Mouse (Mus musculus): ENCODE data around the gene Car11.

Car11 gene

DNA sequence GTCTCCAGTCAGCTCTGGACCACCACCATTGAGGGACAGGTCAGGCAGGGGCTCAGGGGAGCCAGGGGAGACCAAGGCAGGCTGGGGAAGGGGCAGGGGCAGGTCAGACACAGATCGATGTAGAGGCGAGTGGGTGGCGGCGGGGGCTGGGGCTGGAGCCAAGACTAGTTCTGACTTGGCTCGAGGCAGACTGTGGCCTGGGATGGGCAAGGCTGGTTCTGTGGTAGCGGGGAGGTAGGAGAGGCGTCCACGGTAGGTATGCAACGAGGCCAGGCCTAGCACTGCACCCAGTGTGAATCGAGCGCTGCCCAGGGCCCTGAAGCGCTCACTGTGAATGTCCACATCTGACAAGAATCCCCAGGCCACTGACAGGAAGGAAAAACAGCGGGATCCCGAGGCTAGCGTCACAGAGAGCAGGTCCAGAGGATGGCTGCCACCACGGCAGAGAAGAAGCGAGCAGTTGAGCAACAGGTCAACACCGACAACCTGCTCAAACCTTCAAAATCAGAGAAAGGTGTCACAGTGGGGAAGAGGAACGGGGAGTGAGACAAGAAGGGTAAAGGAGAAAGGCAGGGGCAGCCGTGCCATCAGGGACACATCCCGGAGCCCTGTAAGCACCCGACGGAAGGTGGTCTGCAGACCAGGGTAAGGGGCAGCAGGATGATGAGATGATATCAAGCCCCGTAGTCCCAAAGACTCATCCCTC lies 11.8 kb downstream of the Car11 start:
- no peak for DNase-seq

DNA sequence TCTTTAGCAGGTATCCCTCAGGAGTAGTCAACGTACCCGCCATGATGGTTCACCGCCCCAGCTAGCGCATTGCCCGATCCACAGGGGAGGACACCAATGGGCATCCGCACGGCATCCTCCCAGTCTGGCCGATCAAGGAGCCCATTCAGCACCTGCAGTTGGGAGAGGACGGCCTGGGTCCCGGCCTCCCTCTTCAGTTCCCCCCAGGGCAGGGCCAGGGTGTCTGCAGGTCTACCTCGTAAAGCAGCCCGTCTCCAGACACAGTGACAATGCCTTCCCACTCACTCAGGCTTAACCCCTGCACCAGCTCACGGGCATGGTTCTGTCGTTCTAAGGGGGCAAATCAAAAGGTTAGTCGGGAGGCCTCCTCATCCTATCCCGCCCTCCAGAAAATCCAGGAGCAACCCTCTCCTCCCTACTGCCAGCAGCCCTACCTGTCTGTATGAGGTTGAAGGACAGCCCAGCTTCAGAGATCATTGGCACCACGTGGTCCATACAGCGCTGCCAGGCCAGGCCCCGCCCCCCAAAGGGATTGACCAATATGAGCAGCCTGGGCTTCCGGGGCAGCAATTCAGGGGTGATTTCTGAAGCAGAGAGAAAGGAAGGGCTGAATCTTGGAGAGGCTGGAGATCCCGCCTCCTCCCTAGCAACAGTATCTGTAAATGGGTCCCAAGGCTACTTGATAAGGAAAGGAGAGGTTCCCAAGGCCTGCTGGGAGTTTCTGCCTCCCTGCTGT lies 12.5 kb downstream of the Car11 start:
- DNase-seq = peak; percentile 64

DNA sequence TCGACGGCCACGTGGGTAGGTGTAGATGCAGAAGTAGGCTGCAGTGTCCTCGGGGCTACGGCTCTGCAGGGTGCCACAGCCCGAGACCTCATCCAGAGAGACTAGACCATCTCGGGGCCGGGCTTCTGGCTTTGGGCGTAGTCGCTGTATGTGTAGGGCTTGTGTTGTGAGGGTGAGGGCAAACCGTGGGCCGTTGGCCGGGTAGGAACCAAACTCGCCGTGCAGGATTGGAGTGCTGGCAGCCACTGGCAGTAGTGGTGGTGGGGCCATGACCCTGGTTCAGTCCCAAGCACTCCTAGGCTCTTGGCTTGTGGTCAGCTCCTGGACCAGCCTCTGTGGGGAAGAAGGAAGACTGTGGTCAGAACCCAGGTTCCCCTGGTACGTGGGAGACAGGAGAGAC lies 13.8 kb downstream of the Car11 start:
- no peak for DNase-seq

DNA sequence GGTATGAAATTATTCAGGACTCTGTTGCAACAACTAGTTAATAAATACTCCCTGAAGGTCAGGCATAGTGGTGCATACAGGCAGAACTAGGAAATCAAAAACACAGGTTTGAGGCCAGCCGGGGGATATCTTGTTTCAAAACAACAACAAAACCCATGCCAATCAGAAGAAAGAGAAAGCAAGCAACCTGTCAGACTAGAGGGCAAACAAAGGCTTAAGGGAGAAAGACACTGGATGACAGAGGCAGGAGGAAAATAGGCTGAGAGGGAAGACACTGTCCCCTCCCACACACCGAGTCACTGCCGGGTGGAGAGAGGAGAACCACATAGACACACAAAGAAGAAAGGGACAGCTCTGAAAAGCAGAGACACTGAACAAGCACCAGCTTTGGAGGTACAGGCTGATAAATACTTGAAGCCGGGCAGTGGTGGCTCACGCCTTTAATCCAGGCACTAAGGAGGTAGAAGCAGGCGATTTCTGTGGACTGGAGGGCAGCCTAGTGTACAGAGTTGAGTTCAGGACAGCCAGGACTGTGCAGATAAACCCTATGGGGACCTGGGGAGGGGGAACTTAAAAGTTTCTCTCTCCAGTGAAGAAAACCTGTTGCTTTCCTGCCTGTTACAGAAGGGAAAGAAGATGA lies 14.4 kb downstream of the Car11 start:
- no peak for DNase-seq

DNA sequence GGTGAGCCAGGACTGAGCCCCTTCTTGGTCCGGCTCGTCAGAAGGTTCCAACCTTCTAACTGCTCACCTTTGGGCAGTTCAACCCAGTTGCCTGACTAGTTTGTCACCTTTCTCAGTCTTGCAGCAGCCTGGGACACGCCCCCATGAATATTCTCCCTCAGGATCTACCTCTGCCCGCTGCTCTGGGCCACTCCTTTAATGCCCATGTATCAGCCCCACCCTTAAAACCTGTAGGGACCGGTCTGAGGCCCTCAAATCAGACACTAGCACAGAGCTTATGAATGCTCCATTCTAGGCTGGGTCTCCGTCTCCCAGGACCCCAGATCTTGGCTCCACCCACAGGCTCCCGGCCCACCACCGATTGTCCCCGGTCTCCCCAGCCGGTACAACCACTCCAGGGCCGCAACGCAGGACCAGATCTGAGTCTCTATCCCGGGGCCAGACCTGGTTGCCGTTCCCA lies 15.0 kb downstream of the Car11 start:
- no peak for DNase-seq

DNA sequence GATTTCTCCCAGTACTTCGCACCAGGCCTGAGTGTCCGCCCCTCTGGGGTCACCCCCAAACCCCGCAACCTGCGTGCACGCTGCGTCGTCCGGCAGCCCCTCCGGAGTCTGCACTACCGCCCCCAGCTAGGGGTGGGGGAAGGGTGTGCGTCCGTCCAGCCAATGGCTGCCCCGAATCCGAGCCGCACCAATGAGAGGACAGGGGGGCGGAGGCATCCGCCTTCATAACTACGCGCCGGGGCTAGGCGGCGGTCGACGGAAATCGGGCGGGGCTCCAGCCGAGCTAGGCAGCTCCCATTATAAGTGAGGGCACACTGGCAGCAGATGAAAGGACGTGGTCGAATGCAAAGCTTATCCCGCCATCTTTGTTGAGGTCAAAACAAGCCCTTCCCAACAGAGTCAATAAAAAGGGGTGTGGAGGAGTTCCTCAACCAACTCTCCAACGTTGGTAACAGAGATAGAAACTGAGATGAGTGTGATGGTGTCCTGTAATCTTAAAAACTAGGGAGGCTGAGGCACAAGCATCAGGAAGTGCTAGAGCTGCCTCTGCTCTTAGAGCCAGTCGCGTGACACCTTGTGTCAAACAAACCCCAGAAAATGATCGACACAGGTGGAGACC lies 15.6 kb downstream of the Car11 start, which contains the start of gene Rpl18:
Rpl18 (plus strand) TSS at position 368 of the 619 bp plus-strand sequence.
- DNase-seq = peak; percentile 98

DNA sequence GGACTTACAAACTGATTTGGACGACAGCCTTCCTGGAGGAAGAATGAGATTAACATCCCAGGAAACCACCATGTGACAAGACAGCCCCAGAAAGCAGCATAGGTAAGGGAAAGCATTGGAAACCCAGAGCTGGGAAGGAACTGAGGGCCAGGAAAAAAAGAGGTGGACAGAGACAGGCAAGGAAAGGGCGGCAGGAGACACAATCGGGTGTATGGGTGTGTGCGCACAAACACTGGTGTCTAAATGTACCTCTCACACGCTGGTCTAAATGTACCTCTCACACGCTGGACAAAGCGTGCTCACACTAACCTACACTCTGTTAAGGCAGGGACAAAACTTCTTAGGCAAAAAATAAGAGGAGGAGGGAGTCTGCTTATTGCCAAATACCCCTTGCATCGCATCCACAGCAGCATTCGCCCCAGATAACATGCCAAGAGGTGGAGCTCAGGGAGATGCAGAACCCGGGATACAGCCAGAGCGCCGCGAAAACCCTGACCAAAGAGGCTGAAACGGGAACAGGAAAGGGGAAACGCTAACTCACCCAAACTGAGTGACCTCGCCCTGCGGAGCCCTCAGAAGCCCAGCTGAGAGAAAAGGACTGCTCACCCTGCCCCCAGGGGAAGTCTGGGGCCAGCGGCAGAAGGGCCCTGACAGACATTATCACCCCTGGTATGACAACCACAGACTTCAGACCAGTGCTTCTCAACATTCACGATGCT lies 16.3 kb downstream of the Car11 start:
- DNase-seq = no peak

DNA sequence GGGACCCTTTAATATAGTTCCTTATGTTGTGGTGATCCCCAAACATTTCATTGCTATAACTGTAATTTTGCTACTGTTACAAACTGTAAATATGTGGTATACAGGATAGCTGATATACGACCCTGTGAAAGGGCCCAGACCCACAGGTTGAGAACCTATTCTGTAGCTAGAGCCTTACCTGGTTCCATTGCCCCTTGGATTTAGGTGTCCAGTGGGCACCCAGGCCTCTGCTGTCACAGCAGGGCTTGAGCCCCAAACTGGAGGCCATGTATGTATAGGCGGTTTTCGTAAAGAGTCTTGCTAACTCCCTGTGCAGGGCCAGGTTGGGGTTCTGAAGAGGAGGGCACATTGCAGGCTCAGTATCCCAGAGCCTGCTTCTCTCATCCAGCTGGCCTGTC lies 16.8 kb downstream of the Car11 start:
- no peak for DNase-seq

DNA sequence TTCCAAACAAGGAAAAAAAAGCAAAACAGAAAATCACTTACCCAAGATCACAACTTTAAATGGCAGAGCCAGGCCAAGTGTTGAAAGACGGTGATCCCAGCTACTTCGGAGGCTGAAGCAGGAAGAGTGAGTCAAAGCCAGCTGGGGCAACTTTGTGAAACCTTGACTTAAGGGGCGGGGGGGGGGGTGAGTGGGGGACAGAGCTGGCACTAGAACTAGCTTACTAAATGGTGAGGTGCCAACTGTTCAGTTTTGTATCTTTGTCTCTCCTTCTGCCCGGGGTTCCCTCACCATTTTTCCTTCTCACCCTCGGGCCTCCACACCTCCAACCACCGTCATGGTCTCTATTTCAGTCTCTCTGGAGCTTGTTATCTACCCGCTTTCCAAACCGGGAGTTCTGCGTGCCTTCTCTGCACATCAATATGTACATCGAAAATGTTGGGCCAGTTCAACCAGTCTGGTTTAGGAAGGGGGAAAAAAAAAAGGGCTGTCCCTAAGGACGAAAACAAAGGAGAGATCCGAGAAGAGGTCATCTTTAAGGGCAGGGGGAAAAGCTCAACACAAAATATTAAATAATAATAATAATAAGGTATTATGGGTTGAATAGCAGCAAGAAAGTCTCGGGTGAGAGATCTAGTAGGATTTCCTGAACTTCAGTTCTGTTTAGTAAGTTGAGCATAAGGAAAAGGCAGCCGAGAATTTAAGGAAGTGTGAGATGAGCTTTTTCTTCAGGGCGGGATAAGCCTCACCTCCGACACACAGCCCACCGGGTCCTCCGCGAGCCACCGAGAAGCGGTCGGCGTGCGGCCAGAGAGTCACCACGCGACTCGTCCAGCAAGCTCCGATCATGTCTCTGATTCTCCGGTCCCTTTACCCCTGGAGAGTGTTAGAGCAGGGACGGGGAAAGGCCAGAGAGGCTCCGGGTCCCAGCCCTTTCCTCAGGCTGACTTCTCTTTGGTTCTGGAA lies 17.6 kb downstream of the Car11 start:
- DNase-seq = no peak

DNA sequence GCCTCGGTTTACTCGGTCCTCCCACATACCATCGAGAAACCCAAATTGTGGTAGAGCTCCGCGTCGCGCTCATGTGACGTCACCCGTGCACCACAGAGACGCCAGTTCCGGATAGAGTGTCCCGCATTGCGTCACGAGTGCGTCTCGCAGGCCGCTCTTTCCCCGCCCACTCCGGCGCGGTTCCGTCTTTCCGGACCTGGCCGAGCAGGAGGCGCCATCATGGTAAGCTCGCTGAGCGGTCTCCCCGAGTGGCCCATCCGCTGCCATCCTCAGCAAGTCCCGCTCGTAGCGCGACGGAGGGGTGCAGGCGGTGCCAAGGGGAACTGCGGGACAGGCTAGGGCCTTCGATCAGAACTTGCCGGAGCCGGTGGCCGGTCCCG lies 18.3 kb downstream of the Car11 start, which contains the start of gene Sphk2:
Sphk2 (minus strand) TSS at position 85 of the 380 bp plus-strand sequence.
- DNase-seq = peak; percentile 99

DNA sequence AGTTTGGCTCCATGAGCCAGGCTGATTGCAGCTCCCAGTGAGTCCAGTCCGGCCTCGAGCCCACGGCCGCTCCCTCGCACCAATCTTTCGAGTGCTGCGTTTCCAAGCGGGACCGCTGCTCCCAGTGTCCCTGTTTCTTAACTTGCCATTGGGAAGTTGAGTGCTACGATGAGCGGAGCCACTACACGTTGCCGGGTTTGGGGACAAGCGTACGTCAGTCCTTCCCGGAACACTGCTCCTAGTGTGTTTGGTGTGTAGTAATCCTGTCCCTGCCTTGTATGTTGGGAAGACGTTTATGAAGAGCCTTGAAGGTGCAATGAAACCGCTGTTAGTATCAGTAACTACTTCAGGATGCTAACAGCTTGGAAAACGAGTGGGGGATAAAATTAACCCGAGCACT lies 18.7 kb downstream of the Car11 start:
- no peak for DNase-seq

DNA sequence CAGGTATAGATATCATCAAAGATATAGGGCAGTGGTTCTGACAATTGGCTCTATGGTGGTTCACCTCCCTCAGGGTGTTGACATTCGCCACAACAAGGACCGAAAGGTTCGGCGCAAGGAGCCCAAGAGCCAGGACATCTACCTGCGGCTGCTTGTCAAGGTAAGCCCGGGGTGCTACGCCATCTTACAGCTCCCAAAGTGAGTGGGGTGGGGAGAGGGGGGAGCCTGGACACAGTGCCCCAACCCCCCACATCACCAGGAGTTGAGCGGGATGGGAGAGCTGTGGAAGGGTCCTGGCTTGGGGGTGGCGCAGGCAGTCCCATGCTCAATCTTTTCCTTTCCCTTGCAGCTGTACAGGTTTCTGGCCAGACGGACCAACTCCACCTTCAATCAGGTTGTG lies 19.5 kb downstream of the Car11 start:
- no peak for DNase-seq

DNA sequence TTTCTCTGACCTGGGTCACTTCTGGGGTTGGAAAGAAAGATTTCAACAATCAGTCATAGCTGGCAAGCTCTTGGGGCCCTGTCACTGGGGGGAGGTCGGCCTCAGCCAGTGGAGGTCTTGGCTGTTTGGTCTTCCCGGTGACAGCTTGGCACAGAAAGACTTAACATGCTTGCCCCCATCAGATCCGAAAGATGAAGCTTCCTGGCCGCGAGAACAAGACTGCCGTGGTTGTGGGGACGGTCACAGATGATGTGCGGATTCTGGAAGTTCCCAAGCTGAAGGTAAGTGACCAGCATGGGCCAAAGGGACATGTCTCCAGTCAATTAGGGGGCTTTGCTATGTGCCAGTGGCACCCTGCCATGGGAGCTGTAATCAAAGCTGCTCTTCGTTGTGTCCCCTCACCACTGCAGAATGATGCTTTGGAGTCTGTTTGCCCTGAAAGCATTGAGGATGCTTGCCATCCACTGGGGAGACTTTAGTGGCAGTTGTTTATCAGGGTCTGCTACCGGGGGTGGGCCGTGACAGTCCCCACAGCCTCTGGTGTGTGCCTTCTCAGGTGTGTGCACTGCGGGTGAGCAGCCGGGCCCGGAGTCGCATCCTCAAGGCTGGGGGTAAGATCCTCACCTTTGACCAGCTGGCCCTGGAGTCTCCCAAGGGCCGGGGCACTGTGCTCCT lies 20.2 kb downstream of the Car11 start:
- DNase-seq = no peak

DNA sequence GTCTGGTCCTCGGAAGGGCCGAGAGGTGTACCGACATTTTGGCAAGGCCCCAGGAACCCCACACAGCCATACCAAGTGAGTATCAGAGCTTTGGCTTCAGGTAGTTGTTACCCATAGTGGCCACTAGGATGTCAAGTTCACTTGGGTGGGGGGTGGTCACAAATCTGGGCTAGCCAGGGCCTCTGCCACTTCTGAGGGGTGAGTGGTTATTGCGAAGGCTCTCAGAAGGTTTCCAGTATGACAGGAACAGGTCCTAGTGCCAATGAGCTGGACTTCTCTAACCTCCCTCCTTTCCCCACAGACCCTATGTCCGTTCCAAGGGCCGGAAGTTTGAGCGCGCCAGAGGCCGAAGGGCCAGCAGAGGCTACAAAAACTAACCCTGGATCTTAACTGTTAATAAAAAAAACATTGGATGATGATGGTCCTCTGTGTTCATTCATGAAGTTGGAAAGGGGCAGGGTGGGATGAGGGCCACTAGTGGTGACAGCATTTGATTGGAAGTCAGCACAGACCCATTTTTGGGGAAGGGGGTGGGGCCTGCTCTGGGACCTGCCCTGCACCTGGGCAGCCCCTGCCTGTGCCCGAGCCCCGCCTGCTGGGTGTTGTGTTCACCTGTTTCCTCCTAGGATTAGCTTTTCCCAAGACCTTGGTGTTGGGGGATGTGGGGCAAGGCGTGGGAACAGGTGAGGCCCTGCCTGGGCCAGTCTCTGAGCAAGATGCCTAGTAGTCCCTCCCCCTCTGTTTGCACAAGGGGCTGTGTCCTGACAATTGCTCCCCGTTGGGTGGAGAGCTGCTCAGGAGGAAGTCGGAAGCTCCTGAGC lies 21.0 kb downstream of the Car11 start, which contains the start of gene Fam83e:
Fam83e (plus strand) TSS at position 800 of the 821 bp plus-strand sequence.
- DNase-seq = no peak

DNA sequence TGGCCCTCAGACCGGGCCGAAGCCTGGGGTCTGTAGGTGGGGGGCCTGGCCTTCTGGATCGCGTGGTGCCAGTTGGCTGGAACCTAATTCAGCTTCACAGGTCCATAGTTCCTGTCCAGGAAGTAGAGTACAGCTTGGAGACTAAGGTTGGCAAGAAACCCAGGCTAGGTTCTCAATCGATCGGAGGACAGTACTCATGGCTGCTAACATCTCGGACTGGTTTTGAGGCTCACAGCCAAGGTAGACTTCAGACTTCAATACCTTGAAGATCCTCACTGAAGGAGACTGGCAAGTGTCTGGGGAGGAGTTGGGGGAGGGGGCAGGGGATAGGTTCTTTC lies 21.6 kb downstream of the Car11 start:
- DNase-seq = no peak

DNA sequence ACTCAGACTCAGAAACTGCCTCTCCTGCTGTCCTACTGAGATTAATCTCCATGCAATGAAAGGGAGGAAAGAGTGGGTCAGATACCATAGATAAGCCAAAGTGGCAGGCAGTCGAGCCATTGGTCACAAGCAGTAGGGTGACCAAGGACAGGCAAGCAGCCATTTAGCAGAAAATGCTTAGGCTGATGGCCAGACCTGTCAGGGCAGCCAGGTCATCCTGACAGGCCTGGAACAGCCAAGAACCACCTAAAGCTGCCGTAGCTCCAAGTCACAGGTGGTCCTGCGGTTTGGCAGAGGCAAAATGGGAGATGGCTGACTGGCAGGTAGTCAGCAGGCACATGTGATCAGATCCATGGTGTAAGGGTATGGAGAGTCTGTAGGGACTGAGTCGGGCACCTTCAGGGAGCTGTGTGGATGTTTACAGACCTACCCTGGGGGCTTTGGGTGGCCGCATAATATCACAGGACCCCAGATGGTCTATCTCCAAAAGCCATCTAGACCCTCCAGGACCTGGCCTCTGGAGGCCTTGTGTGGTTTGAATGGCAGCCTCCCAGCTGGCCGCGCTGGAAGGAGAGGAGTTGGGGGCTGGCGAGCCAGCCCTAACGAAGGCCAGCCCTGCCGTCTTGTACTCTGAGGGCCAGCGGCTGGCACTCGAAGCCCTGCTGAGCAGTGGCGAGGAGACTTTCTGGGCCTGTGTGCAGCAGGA lies 22.2 kb downstream of the Car11 start:
- no peak for DNase-seq

DNA sequence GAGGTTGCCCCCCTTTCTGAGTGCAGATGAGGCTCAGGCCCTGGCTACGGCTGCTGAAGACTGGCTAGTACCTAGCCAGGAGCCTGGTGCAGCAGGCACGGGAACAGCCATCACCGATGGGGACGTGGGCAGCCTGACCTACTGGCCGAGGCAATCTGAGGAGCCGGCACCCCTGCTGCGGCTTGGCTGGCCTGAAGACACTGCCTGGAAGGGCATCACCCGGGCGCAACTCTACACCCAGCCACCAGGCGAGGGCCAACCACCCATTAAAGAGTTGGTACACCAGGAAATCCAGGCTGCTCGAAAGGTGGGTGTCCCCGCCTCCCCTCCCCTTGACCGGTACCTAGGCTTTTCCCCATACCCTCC lies 22.7 kb downstream of the Car11 start:
- no peak for DNase-seq

DNA sequence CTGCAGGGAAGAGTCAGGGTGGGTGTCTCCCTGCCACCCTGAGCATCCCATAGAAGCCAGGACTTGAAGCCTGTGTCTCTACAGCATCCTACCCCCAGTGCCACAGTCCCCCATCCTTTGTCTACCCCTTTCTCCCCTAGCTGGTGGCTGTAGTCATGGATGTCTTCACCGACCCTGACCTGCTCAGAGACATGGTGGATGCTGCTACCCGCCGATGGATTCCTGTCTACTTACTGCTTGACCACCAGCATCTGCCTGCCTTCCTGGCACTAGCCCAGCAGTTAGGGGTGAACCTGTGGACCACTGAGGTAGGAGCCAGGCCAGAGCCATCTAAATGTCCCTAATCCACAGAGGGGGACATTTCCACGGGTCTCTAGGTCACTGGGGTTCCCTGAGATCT lies 23.7 kb downstream of the Car11 start:
- no peak for DNase-seq

DNA sequence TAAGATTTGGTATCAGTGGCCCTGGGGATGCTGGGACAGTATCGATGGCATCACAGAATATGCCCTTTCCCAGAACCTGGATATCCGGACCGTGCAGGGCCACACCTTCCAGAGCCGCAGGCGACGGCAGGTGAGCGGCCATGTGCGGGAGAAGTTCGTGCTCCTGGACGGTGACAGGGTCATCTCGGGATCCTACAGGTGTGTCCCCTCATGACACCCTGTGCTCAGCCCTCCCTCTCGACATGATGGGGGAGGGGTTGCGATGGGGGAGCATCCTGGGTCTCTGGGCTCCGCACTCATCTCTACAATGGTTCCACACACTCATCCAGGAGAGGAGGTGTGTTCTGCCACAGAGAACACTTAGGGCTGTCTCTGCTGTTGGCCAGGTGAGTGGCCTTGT lies 24.1 kb downstream of the Car11 start:
- no peak for DNase-seq

Measured in lung, postnatal 14 days (tissue).